Mouse (Mus musculus) embryo, embryonic 10.5 days (tissue): ENCODE results near the gene Prom1.
A peak's percentile ranks its signal among the peaks of the same experiment; 100 is the strongest.
"Not testable (repeated sequence)": the region's sequence is repeated elsewhere in the genome, so short reads cannot be mapped to it uniquely, and the experiment has no call there.

Experiments used
- DNase-seq: peaks from one replicate; pipeline ENCODE4 v3.0.0-alpha.2; 2015; ENCODE audit warnings: low spot score

Prom1 gene

DNA sequence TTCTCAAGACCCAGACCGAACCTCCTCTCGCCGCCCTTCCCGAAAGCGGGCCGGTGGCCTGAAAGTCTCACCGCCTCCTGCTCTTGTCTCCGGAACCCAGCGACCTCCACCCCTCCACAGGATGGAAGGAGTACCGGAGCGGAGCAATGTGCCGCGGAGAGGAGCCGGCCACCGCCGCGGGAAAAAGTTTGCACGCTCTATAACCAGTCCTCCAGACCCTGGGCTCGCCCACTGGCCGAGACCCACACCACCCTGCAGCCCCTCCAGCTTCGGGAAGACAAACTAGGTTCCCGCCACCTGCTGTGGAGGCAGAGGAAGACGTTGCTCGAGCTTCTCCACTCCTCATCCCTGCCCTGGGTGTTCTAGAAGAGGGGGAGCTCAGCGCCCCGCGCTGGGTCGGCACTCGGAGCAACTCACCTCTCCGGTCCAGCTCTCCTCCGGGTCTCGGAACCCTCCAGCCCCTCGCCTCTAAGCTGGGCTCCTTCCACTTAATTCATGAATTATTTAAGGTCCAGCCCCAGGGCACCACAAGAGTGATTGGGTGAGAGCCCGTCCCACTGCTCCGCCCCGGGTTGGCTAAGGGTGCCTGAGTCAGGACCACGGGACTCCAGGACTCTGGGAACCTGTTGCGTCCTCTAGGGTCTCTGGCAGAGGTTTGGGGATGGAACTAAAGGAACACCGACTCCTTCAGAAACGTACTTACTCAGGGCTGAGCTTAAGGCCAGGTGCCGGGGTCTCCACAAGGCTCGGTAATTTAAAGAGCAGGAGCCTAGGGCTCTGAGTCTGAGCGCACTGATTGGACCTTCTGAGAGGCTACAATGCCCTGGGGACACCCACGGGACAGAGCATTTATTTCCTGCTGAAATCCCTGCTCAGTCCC lies at the start of gene Prom1:
Gene Prom1, minus strand, starts transcription at position 802 of the 880 bp plus-strand sequence.
- peak; percentile 83 for DNase-seq

DNA sequence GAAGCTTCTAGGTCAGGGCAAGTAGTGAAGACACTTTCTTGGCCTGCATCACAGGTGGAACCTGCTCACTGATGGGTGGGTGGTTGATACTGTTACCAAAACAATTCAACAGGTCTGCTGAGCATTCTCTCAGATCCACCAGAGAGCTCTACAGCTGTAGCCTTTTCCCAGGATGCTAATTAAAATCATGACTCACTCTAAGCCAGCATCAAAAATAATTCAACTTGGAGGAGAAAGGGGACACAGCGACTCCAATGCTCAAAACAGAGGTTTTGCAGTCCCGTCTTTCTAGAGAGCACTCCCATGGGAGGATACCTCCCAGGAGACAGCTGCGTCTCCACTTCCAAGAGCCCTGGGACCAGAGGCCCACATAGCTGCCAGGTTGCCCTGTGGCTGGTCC lies 45.9 kb upstream of the Prom1 start:
- DNase-seq = no peak

DNA sequence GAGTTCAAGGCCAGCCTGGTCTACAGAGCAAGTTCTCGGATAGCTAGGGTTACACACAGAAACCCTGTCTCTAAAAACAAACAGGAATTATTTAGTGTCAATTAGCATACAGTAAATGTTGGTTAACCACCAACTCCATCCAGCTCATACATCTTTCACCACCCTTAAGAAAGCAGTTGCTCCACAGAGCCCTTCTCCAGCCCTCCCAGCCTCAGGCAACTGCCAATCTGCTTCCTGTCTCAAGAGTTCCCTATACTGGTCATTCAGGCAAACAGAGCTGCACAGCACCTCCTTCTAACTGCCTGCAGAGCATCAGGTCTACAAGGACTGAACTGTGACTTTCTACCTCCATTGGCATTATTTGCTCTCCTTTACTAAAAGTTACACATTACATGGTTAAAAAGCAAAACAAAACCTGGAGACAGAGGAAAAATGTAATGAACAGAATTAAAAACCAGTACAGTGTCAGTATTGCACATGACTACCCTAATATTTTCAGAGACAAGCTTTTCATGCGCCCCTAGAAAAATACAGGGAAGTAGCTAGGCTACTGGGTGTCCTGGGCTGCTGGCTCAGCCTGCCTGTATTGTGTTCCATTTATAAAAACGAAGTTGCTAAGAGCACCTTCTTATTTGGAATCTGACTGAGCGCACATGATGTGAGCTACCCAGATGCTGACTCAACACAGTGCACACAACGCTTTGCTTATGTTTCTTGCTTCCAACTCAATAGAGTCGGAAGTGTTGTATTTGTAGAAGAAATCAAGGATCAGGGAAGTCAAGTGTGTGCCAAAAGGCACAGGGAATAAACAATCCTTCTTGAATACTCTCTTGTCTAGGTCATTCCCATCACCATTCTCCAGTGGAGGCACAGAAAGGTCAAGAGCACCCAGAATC lies 44.9 kb upstream of the Prom1 start:
- no peak for DNase-seq

DNA sequence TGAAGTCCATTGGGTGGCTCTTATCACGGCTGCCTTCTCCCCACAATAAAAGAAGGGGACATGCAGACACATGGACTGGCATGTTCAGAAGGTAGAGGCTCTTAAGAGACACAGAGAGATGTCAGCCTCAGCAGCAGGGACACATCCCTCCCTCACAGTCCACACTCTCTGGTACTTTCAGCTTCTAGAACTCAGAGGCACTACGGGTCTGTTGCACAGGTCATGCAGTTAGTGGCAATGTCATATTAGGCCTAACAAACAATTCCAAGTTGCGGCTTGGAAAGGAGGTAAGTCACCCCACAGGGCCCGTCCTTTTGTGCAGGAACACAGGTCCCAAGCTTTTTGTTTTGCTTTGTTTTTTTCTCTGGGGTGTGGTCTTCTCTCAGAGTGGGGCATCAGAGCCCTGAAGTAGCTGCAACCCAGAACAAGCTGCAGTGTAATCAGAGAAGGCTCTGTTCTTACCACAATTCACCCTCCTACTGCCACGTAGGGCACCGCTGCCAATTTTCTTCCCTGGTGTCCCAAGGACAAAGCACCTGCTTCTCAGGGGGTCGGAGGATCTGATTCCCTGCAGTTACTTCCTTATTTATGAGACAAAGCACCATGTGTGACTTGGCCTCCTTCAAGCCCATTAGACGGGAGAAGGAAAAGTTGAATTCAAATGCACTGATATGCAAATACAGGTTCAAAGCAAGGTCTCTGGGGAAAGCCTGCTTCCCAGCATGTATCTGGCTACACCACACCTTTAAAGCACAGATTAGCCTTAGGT lies 41.8 kb upstream of the Prom1 start:
- no peak for DNase-seq

DNA sequence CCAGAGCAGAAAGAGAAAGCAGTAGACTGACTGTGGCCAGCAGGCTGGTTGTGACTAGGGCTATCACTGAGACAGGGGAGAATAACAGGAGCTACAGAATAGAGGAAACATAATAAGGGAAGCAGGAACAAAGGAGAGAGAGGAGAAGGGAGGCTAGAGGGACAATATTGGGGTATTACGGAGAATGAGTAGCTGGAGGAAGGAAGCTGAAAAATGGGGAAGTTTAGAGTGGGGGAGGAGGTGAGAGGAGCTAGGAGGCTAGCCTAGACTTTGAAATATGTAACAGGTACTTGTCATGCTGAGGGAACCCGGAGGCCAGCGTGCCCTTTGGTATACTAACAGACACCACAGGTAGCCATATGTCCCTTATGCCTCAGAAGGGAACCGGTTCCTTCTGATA lies 25.7 kb upstream of the Prom1 start:
- no peak for DNase-seq

DNA sequence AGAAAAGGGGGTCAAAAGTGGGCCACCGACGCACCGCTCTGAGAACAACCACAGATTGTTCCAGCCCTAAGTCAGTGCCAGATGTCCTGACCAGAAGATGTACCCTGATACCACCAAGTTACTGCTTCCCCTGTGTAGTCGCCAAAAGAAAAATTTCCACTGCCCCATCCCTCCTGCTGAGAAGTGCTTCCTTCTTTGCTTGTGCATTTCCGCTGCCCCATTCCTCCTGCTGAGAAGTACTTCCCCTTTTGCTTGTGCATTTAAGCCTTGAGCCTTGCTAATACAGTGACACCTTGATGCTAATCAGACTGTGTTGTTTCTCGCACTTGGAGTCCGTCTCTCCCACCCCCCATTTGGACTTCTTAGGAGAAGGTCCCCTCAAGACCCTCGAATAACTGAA lies 24.7 kb upstream of the Prom1 start:
- not testable (repeated sequence) for DNase-seq

DNA sequence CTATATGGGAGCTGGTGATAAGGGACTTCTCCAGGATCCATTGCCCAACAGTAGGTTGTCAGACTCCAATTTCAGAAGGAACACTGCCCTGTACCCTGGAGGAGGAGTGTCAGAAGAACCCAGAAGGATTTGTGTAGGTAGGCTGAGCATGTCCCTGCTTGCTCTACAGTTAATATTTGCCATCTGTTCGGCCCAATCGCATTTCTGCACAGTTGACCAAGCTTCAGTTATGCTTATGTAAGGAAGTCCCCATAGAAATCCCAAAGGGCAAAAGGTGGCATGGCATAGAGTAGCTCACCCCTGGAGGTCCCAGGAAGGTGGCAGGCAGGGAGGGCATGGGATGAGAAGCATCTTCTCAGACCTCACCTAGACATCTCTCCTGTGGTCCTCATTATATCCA lies 19.6 kb upstream of the Prom1 start:
- no peak for DNase-seq

DNA sequence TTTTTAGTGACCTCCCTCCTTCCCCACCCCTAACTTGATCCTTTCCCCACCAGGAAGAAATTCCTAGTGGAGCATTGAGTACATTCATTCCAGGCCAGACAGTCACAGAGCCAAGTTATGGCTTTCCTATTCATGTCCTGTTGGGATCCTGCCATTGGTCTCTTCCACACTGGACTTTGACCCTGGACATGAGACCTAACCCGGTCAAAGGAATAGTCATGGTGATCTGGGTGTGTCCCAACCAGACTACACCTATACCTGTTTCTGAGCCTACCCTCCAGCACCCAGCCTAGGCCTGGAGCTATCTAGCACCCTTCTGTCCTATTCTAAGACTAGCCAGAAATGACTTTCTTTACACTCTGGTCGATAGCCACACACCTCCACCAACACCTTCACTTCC lies 11.3 kb upstream of the Prom1 start:
- DNase-seq = no peak

DNA sequence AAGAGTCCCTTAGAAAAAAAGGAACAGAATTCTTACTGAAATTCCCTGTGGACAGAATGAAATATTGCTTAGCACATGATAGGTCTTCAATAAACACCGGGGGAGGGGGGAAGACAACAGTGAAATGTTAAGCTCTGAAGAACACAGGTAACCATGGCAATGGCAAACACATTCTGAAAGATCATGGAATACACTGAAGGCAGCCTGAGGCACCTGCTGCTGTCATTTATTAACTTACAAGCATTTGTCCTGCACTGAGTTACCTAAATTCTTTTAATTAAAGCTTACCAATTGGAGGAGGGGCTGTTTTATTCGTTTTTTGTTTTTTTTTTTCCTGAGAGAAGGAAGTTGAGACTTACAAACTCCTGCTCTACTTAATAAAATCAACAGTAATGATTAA lies 7.3 kb upstream of the Prom1 start:
- DNase-seq = no peak

DNA sequence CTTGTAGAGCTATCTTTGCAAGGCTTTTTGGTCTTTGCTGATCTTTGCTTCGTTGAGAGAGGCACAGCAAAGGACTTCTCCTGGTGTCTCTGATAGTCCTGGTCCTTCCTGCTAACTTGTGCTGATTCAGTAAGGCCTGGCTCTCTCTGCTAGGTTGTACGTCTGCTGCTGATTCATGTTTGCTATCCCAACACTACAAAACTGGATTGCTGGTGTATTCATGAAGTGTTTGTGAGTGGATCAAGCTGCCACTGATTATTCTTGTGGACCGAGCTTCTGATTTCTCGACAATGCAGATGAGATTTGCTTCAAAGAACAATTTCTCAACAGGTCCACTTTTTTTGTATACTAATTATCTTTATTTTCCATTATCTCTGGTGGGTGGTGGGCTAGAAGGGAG lies 6.3 kb upstream of the Prom1 start:
- no peak for DNase-seq

DNA sequence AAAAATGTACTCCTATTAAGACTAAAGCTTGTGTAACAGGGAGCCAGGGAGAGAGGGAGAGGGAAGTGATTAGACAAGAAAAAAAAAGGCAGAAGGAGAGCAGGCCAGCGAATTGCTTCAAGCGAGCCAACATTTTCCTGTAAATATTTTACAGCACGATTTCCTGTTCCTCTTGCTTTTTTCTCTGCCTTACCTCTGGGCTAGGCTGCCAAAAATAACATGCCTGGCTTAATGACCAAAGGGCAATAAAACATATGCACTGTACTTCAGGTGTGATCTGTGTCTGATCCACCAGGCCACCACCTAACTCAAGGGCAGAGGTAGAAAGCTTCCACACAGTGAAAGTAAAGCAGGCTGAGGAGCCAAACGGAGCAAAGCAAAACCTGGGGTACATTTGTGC lies 3.4 kb upstream of the Prom1 start:
- no peak for DNase-seq

DNA sequence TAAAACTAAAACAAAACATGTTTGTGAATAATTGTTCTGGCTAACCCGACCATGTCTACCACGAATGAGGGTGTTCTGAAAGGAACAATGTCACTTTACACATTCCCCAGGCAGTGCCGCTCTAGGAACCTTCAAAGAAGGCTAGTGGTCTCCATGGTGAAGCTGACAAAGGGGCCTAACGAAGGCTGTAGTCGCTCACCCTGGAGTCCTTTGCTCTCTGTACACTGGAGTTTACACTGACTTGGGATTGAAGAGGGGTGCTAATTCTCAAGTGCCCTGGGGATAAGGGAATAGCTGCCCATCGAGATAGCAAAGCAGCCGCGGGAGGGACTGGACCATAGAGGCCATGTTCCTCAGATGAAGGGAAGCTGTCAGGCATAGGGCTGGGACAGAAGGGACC lies 2.9 kb upstream of the Prom1 start:
- DNase-seq = peak; percentile 50

DNA sequence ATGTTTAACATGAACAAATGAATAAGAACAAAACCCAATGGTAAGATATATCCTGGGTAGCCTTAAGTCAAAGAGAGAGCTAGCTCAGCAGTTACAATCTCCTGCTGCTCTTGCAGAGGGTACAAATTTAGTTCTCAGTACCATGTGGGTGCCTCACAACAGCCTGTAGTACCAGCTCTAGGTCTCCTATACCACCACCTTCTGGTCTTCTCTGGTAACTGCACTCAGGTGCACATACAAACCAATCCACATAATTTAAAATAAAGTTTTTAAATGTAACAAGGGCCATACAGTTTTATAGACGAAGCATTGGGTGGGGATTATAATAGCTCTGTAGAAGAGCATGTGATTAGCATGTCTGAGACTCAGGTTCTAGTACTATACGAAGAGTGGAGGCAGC lies 2.3 kb upstream of the Prom1 start:
- DNase-seq = peak; percentile 37

DNA sequence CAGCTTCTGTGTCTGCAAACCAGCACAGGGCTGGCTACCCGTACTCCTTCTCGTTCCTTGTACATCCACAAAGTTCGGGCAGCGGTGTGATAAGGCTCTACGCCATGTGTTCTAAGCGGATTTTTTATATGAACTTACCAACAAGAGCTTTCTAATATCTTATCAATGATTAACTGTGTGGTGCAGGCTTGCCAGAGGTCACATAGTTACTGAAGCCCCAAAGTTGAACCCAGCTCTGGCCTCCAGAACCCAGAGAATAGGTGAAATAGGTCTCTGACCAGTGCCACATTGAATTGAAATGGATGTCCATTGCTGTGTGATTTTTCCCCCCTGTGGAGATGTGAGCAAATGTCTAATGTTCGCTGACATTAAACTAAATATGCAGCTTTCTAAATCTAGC lies 1.3 kb upstream of the Prom1 start:
- DNase-seq = no peak

DNA sequence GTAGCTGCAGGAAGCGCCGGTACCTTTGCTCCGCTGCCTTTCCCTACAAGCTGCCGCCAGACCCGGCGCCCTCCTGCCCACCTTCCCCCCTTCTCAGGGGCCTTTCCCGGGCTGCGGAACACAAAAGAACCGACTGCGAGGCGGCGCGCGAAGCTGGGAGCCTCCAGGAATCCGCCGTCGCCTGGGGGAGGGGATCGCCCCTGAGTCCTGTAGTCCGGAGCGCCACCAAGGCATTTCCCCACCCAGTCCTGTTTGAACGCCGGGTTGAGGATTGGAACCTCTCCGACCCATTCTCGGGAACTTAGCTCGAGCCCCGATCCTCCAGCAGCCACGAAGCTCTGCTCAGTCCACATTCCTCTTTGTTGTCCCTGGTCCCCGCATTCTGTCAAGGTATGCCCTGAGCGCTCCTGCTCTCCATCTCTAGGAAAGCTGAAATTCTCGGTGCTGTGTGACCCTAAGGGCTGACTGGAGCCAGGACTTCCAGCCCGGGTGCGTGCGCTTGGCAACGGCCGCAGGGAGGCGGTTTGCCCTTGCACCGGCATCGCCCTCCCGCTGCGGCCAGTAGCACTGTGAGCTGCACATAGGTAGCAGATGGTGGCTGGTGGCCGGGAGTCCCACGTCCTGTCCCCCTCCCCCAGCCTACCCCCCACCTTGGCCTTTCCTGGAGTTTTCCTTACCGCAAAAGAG lies 1.1 kb downstream of the Prom1 start:
- DNase-seq = peak; percentile 82

DNA sequence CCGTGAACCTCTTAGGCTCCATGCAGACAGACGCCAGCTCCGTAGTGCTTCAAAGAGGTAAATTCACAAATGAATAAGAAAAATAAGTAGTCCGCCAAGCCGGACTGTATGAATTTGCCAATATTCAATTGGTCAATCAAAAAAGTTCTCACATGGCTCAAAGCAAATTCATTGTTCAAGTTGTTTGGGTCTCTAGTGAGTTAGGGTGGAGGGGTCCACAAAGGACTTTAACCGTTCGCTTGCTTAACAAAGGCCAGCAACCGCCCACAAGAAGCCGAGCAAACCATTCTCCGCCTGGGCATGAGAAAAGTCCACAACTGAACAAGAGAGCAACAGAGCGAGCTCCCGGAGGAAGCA lies 1.7 kb downstream of the Prom1 start:
- peak; percentile 79 for DNase-seq

DNA sequence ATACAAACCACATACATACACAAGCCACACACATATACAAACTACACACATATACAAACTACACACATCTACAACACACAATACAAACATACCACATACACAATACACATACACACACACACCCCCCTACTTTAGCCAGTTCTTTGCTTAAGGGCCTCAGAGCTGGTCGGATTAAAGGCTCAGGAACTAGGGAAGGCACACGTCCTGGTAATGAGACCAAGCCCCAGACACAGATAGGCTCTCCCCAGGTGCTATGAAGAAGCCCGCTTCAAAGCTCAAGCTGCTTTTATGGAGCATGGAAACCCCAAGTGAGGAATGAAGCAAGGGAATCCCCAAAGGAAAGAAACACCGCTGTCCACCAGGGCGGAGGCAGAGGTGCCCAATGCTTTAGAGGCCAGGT lies 4.8 kb downstream of the Prom1 start:
- DNase-seq = no peak

DNA sequence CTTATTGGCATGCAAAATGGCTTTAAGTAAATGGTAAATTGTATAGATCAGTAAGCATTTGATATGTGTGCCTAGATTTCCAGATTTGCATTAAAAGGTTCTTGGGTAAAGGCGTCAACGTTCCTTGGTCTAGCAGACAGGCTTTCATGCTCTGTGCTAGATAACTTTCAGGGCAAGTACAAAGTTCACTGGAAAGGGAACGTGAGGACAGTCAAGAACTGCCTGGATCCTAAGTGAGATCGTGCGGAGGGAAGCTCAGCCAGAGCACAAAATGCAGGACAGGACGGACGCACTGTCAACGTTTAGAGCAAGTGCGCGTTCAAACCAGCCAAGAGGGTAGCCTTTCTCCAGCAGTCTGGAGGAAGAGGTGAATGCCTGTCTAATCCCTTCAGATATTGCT lies 5.7 kb downstream of the Prom1 start:
- DNase-seq = no peak

DNA sequence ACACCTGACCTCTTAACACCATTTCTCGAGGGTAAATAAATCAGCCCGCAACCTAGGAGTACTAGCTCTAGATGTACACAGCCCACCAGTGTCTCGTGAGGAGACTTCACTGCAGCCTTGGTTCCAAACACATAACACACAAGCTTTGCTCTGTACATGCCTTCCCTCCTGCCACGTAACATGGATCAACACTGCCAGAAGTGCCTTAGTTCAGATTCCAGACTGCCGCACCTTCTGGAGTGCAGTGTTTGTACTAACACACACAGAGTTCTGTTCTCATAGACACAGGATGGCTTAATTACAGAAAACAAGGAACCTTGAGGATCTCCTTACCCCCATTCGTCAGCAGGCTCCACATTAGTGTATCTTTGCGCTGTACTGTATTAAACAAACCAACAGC lies 6.1 kb downstream of the Prom1 start:
- no peak for DNase-seq

DNA sequence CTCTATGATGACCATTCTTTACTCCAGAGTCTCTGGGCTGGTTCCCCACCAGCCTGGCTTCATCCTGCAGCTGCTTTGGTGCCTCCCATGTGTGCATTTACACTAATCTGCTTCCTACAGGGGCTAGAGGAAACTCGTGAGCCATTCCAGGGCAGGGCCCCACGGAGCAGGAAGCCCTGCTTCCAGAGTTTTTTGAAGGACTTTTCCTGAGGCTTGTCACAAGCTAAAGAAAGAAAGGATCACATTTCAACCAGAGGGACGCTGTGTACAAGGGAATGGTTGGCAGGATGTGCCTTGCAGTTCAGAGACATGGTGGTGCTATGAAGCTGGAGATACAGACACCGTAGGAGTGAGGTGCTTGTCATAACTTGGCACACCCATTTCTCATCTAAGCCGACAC lies 14.8 kb downstream of the Prom1 start:
- no peak for DNase-seq

DNA sequence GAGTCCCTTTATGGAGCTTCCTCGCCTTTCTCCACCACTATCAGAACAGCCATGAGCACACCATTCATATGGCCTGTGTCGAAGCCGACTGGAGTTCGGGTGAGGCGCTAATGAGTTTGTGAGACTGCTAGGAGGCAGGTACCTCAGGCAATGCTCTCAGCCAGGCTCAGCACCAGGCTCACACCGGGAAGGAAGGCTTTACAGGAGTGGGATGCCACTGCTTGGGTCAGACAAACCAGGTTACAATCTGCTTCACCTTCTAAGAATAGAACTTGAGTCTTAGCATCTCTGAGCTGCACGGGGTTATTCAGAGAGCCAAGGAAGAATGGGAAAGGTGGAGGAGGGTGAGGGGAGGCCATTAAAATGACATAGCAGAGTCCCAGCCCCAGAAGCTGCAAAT lies 16.0 kb downstream of the Prom1 start:
- no peak for DNase-seq

DNA sequence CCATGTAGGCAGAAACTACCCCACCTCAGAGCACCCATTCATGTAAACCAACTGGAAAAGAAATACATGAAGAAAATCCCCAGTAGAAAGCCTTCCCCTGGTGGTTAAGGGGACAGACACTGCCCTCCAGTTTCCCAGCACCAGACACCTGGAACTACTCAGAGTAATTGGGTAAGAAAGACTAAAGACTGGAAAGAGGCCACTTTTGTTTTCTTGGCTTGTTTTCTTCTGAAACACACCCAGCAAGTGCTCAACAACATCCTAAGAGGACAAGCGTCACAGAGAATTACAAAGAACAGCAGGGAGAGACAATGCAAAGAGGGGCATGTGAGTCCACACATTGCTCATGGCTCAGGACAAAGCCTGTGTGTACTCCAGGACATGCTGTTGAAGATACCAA lies 20.7 kb downstream of the Prom1 start:
- peak; percentile 14 for DNase-seq
